ENCODE assay signal across 8 mouse cellular contexts in the genomic region with DNA sequence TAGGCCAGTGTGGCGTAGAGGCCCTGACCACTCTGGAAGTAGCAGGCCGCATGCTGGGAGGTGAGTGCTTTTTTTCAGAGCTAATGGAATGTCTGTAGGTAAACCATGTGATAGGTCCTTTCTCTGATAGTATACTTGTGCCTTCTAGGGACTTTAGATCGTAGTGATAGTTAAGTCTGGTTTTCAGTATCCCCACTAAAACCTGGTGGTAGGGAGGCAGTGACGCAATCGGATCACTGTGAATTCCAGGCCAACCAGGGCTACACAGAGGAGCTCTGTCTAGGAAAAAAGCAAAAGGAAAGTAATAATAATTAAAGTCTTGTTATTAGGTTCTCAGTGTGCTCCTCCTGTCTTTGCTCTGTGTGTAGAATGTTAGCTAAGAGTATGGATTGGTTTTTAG. TPM values are rescaled to one million over a fixed set of nuclear protein-coding genes. Genes with fewer than 3 reads are reported as not detected.
DNase-seq lines count a peak whose midpoint lies in the region; ATAC-seq and TF ChIP-seq lines count a peak whose summit lies in the region.
"Had no signal": no experiment of that assay in that cellular context is flagged by ENCODE, and none has a peak within 500 bp of the region (broad histone marks: within the 10 kb centered on the region; RNA-seq: fewer than 3 reads in every experiment).

No protein-coding gene starts in this region.

- TF ChIP-seq EP300 in lung, postnatal 0 days (IDR thresholded peaks at IDR 0.05), result no peak

- ATAC-seq in lung, postnatal 0 days, result no peak
- no peak for ATAC-seq in limb, embryonic 11.5 days (ENCODE audit: insufficient number of reproducible peaks, low FRiP score, low TSS enrichment, low read depth)
- ATAC-seq in stomach, embryonic 14.5 days (ENCODE audit: insufficient number of reproducible peaks, insufficient read depth, low FRiP score, low read depth), result no peak
- ATAC-seq in inflammation-experienced regulatory T-cells, adult 6 months, result no peak

- peak overlapping the region; percentile 60 for H3K4me2 ChIP-seq in lung, postnatal 0 days (replicated peaks; ENCODE audit: low read depth, low read length)
- H3K4me2 ChIP-seq in limb, embryonic 11.5 days (ENCODE audit: low read depth, severe bottlenecking), result peak overlapping the region; percentile 78
- peak overlapping the region; percentile 85 for H3K4me2 ChIP-seq in stomach, embryonic 14.5 days (replicated peaks; ENCODE audit: low read depth, low read length)

- TF ChIP-seq CTCF in lung, postnatal 0 days (IDR thresholded peaks at IDR 0.05), result no peak
- TF ChIP-seq CTCF in embryonic fibroblast, embryonic 13.5 days (IDR thresholded peaks at IDR 0.05; ENCODE audit: borderline replicate concordance, insufficient read depth, low read length), result no peak

- peak overlapping the region; percentile 71; the same call in 1 of the 2 replicates for H3K27ac ChIP-seq in lung, postnatal 0 days (ENCODE audit: low read length)
- H3K27ac ChIP-seq in embryonic fibroblast, embryonic 13.5 days (ENCODE audit: insufficient read depth, low read length), result peak overlapping the region; percentile 44; the same call in 1 of the 2 replicates
- no peak overlapping the region for H3K27ac ChIP-seq in limb, embryonic 11.5 days (replicated peaks; ENCODE audit: low read depth, low read length)
- H3K27ac ChIP-seq in stomach, embryonic 14.5 days (ENCODE audit: low read length), result no peak overlapping the region

- TF ChIP-seq POLR2A in embryonic fibroblast, embryonic 13.5 days (IDR thresholded peaks at IDR 0.05; ENCODE audit: low read depth, low read length), result no peak; the same call in 1 of the 2 replicates

- H3K9ac ChIP-seq in lung, postnatal 0 days (replicated peaks; ENCODE audit: low read depth), result peak overlapping the region; percentile 76
- peak overlapping the region; percentile 85 for H3K9ac ChIP-seq in limb, embryonic 11.5 days (ENCODE audit: low read length)
- H3K9ac ChIP-seq in stomach, embryonic 14.5 days (replicated peaks; ENCODE audit: low read depth, low read length), result peak overlapping the region; percentile 86

- H3K4me1 ChIP-seq in lung, postnatal 0 days (ENCODE audit: insufficient read depth, low read depth, low read length), result peaks cover 15% of the 10 kb centered on the region
- H3K4me1 ChIP-seq in embryonic fibroblast, embryonic 13.5 days (ENCODE audit: control insufficient read depth, insufficient read depth, low read length), result peaks cover 4% of the 10 kb centered on the region; the same call in 1 of the 2 replicates
- H3K4me1 ChIP-seq in limb, embryonic 11.5 days (ENCODE audit: control insufficient read depth, insufficient read depth, low read length), result peaks cover 16% of the 10 kb centered on the region
- peaks cover 20% of the 10 kb centered on the region for H3K4me1 ChIP-seq in stomach, embryonic 14.5 days (ENCODE audit: control insufficient read depth, insufficient read depth, low read length)

- H3K27me3 ChIP-seq in lung, postnatal 0 days (replicated peaks; ENCODE audit: insufficient read depth, low read length), result no peaks in the 10 kb centered on the region
- no peaks in the 10 kb centered on the region for H3K27me3 ChIP-seq in limb, embryonic 11.5 days (ENCODE audit: control insufficient read depth, insufficient read depth, low read length)
- no peaks in the 10 kb centered on the region for H3K27me3 ChIP-seq in stomach, embryonic 14.5 days (ENCODE audit: control insufficient read depth, insufficient read depth, low read length)

- WGBS in lung, postnatal 0 days, result 24% methylated on average over 5 of the region's 5 CpGs
- WGBS in limb, embryonic 11.5 days, result 31% methylated on average over 5 of the region's 5 CpGs
- 34% methylated on average over 5 of the region's 5 CpGs for WGBS in stomach, embryonic 14.5 days

- peak overlapping the region; percentile 73 for H3K4me3 ChIP-seq in lung, postnatal 0 days (ENCODE audit: low read depth, low read length)
- H3K4me3 ChIP-seq in embryonic fibroblast, embryonic 13.5 days (ENCODE audit: insufficient read depth, low read length), result peak overlapping the region; percentile 88
- peak overlapping the region; percentile 83 for H3K4me3 ChIP-seq in limb, embryonic 11.5 days (ENCODE audit: low read depth, low read length)
- peak overlapping the region; percentile 89 for H3K4me3 ChIP-seq in stomach, embryonic 14.5 days (ENCODE audit: low read depth, low read length)

- no peaks in the 10 kb centered on the region for H3K9me3 ChIP-seq in lung, postnatal 0 days (ENCODE audit: low read length)
- no peaks in the 10 kb centered on the region for H3K9me3 ChIP-seq in limb, embryonic 11.5 days (ENCODE audit: control insufficient read depth, low read length)
- H3K9me3 ChIP-seq in stomach, embryonic 14.5 days (ENCODE audit: control insufficient read depth, low read depth, low read length), result no peaks in the 10 kb centered on the region

- DNase-seq in lung, postnatal 0 days (ENCODE audit: low spot score), result no peak
- no peak for DNase-seq in lung, postnatal 36 days
- DNase-seq in limb, embryonic 11.5 days (ENCODE audit: low spot score), result no peak
- no peak for DNase-seq in urinary bladder, adult 2 months (ENCODE audit: low spot score)
- DNase-seq: cerebellum, postnatal 10 days had no signal

- peaks cover 13% of the 10 kb centered on the region for H3K36me3 ChIP-seq in lung, postnatal 0 days (ENCODE audit: insufficient read depth, low read length)
- H3K36me3 ChIP-seq in limb, embryonic 11.5 days (ENCODE audit: control insufficient read depth, insufficient read depth, low read length), result peaks cover 5% of the 10 kb centered on the region; the same call in 1 of the 2 replicates
- peaks cover 29% of the 10 kb centered on the region for H3K36me3 ChIP-seq in stomach, embryonic 14.5 days (ENCODE audit: control insufficient read depth, insufficient read depth, low read length)

RNA-seq across cellular contexts. Expression of gene Fau, which starts 0.9 kb away (rescaled TPM):
- 784 and 827 TPM in 2 replicates for polyA plus RNA-seq in lung, postnatal 0 days (2015; fragmentation: Nextera tagmentation; extraction: Ambion mirVana)
- 1,065 and 1,194 TPM in 2 replicates for polyA plus RNA-seq in embryonic fibroblast, embryonic 13.5 days (2011; ENCODE audit: insufficient read length, low read depth, missing spikeins)
- polyA plus RNA-seq in limb, embryonic 11.5 days (2014; fragmentation: Nextera tagmentation; extraction: Ambion mirVana), result 894 and 914 TPM in 2 replicates
- 902 and 945 TPM in 2 replicates for polyA plus RNA-seq in stomach, embryonic 14.5 days (2014; fragmentation: Nextera tagmentation; extraction: Ambion mirVana)
- 1,752 and 1,769 TPM in 2 replicates for polyA plus RNA-seq in urinary bladder, adult 2 months (2012; rRNA removed)
- polyA plus RNA-seq in inflammation-experienced regulatory T-cells, adult 6 months (2017; shearing (Covaris generic)), result 1,000 to 10,000 TPM; 1,798 to 3,866 (median 2,409) TPM

RNA-seq across cellular contexts. Expression of gene Mrpl49, which starts 0.9 kb away (rescaled TPM):
- polyA plus RNA-seq in lung, postnatal 0 days (2015; fragmentation: Nextera tagmentation; extraction: Ambion mirVana), result 36.7 and 37.6 TPM in 2 replicates
- 24.0 and 25.7 TPM in 2 replicates for polyA plus RNA-seq in embryonic fibroblast, embryonic 13.5 days (2011; ENCODE audit: insufficient read length, low read depth, missing spikeins)
- 95.3 and 98.6 TPM in 2 replicates for polyA plus RNA-seq in limb, embryonic 11.5 days (2014; fragmentation: Nextera tagmentation; extraction: Ambion mirVana)
- polyA plus RNA-seq in stomach, embryonic 14.5 days (2014; fragmentation: Nextera tagmentation; extraction: Ambion mirVana), result 75.5 and 77.4 TPM in 2 replicates
- polyA plus RNA-seq in urinary bladder, adult 2 months (2012; rRNA removed), result 32.4 and 33.5 TPM in 2 replicates
- 10 to 100 TPM; 36.6 to 40.3 (median 36.7) TPM for polyA plus RNA-seq in inflammation-experienced regulatory T-cells, adult 6 months (2017; shearing (Covaris generic))

RNA-seq across cellular contexts. Expression of gene Znhit2, which starts 2.5 kb away (rescaled TPM):
- 31.2 and 33.9 TPM in 2 replicates for polyA plus RNA-seq in lung, postnatal 0 days (2015; fragmentation: Nextera tagmentation; extraction: Ambion mirVana)
- 8.9 and 9.9 TPM in 2 replicates for polyA plus RNA-seq in embryonic fibroblast, embryonic 13.5 days (2011; ENCODE audit: insufficient read length, low read depth, missing spikeins)
- polyA plus RNA-seq in limb, embryonic 11.5 days (2014; fragmentation: Nextera tagmentation; extraction: Ambion mirVana), result 37.8 and 40.3 TPM in 2 replicates
- polyA plus RNA-seq in stomach, embryonic 14.5 days (2014; fragmentation: Nextera tagmentation; extraction: Ambion mirVana), result 27.6 and 30.8 TPM in 2 replicates
- 25.8 and 26.8 TPM in 2 replicates for polyA plus RNA-seq in urinary bladder, adult 2 months (2012; rRNA removed)
- polyA plus RNA-seq in inflammation-experienced regulatory T-cells, adult 6 months (2017; shearing (Covaris generic)), result 10 to 100 TPM in 1 of 3 experiments, 1 to 10 TPM in 2; 5.6 to 11.5 (median 9.4) TPM

RNA-seq across cellular contexts. Expression of gene Tm7sf2, which starts 9.7 kb away (rescaled TPM):
- 8.1 and 9.5 TPM in 2 replicates for polyA plus RNA-seq in lung, postnatal 0 days (2015; fragmentation: Nextera tagmentation; extraction: Ambion mirVana)
- polyA plus RNA-seq in embryonic fibroblast, embryonic 13.5 days (2011; ENCODE audit: insufficient read length, low read depth, missing spikeins), result 18.5 and 20.7 TPM in 2 replicates
- 21.6 and 25.2 TPM in 2 replicates for polyA plus RNA-seq in limb, embryonic 11.5 days (2014; fragmentation: Nextera tagmentation; extraction: Ambion mirVana)
- 24.8 and 24.9 TPM in 2 replicates for polyA plus RNA-seq in stomach, embryonic 14.5 days (2014; fragmentation: Nextera tagmentation; extraction: Ambion mirVana)
- 24.1 and 33.2 TPM in 2 replicates for polyA plus RNA-seq in urinary bladder, adult 2 months (2012; rRNA removed)
- 1 to 10 TPM; 5.6 to 7.2 (median 6.9) TPM for polyA plus RNA-seq in inflammation-experienced regulatory T-cells, adult 6 months (2017; shearing (Covaris generic))

RNA-seq across cellular contexts. Expression of gene Syvn1, which starts 12.1 kb away (rescaled TPM):
- 16.3 and 18.7 TPM in 2 replicates for polyA plus RNA-seq in lung, postnatal 0 days (2015; fragmentation: Nextera tagmentation; extraction: Ambion mirVana)
- 36.8 and 40.3 TPM in 2 replicates for polyA plus RNA-seq in embryonic fibroblast, embryonic 13.5 days (2011; ENCODE audit: insufficient read length, low read depth, missing spikeins)
- polyA plus RNA-seq in limb, embryonic 11.5 days (2014; fragmentation: Nextera tagmentation; extraction: Ambion mirVana), result 30.3 and 32.2 TPM in 2 replicates
- polyA plus RNA-seq in stomach, embryonic 14.5 days (2014; fragmentation: Nextera tagmentation; extraction: Ambion mirVana), result 24.8 and 27.5 TPM in 2 replicates
- 15.5 and 24.1 TPM in 2 replicates for polyA plus RNA-seq in urinary bladder, adult 2 months (2012; rRNA removed)
- 10 to 100 TPM; 12.6 to 16.5 (median 16.2) TPM for polyA plus RNA-seq in inflammation-experienced regulatory T-cells, adult 6 months (2017; shearing (Covaris generic))

Comparison
In these comparisons a context has a peak if more than half of its experiments do, and no peak if none do; other contexts are left out.
1. H3K27ac ChIP-seq: peak in lung, postnatal 0 days (single experiment) and embryonic fibroblast, embryonic 13.5 days (single experiment); none in limb, embryonic 11.5 days (single experiment) and stomach, embryonic 14.5 days (single experiment).
2. Peak in every context shown above with its lines, with median percentiles within 50 percentile points of each other: H3K4me2 ChIP-seq, H3K4me3 ChIP-seq and H3K9ac ChIP-seq.